Mouse (Mus musculus): ENCODE results near the gene Tmem231.
"Not testable (repeated sequence)": the region's sequence is repeated elsewhere in the genome, so short reads cannot be mapped to it uniquely, and the experiment has no call there.

The Tmem231 gene

DNA sequence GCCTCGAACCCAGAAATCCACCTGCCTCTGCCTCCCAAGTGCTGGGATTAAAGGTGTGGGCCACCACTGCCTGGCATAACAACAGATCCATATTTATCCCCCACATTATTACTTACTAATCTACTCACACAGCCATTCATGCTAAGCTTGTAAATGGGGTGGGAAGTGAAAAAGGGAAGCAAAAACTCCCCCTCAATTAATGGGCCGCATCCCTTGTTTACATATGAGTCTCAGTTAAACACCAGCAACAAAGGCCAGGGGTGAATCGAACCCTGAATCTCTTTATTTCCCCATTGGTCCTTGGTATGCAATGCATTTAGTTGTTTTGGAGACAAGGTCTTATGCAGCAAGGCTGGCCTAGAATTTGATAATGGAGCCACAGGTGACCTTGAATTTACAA, 17.2 kb upstream of the Tmem231 start:
- no peak for DNase-seq (ENCODE audit: low read depth, low spot score)

- no peak for DNase-seq (ENCODE audit: low read depth, low spot score)
These were observed 14.3 kb upstream of the Tmem231 start for GRCm38 (mm10) chr8:111947954-111948353.

GRCm38 (mm10) chr8:111947144-111947543, 13.5 kb upstream of the Tmem231 start:
- DNase-seq (ENCODE audit: low read depth, low spot score) = no peak

- DNase-seq (ENCODE audit: low read depth, low spot score) = no peak
These were observed 9.9 kb upstream of the Tmem231 start for GRCm38 (mm10) chr8:111943544-111943943.

DNA sequence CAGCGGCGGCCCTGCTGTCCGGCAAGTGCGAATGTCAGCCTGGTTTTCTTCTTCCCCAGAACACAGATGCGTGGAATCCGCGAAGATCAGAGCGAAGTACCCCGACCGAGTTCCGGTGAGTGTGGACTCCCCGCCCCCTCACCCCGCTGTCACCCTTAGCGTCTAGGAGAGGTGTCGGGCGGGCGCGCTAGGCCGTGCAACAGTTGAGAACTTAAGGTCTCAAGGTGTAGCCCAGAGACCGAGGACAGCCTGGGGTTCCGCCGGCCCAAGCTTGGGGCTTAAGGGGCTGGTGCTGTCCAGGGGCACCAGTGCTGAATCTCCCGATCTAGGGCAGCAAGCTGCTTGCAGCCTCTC, 7.4 kb upstream of the Tmem231 start:
- peak; percentile 63 for DNase-seq (ENCODE audit: low read depth, low spot score)

DNA sequence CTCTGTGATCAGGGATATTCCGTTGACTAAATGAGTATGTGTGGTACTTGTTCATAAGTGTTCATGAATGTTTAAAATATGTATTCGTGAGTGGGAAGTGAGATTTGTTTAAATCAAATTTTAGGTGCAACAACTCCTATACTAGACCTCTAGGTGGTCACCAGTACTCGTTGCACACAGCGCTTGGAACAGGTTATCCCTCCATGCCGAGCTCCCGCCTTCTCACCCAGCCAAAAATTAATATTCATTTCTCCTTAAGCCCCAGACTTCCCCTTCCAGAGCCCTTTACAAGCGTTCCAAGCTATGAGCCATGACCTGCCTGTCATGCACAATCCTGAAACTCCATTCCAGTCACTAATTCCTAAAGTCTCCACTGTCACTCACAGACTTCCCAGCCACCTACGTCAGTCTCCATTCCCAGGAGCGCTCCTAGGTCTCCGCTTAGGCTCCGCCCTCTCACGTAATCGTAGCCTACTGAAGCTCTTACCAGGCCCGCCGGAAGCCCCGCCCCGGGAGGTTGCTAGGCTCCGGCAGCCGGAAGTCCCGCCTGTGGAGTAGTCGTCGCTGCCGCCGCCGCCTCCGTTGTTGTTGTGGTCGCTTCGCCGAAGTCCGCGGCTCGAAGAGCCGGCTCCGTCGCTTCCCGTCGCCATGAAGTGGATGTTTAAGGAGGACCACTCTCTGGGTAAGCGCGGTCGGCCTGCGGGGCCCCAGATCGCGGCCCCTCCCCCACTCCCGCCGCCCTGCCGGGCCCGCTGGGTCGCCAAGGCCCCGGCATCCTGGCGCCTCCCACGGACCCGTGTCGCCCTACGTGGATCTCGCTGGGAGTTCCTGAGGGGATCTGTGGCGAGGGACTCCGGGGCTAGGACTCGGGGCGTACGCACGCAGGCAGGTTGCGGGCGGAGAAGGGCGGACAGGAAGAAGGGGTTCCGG, 6.8 kb upstream of the Tmem231 start, which contains the start of gene Gabarapl2:
Gene Gabarapl2, plus strand, starts transcription at position 533 of the 930 bp plus-strand sequence.
- peak; percentile 95 for DNase-seq (ENCODE audit: low read depth, low spot score)

DNA sequence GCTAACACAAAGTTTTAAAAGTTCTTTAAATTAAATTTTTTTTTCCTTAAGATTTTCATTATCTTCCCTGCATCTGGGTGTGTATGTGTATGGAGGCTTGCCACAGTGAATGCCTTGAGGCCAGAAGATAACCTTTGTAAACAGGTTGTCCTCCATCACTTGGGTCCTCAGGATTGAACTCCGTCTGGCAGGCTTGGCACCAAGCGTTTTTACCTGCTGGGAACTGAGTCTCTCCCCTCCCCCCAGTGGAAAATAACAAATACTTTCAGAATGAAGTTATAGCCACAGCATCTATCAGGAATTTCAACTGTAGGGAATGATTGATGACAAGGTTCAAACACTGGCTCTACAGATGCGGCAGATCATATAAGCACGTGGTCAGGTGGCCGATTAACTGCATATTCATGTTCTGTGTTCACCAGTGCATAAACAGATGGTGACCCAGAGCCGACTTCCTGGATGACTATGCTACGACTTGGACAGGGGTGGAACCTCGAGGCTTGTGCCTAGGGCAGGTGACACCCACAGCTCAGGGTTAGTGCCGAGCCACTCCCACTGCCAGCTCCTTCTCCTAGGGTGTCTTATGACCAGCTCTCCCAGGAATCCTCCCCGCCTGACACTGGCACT, 5.9 kb upstream of the Tmem231 start:
- no peak for DNase-seq (ENCODE audit: low read depth, low spot score)

- not testable (repeated sequence) for DNase-seq (ENCODE audit: low read depth, low spot score)
These were observed 4.7 kb upstream of the Tmem231 start for GRCm38 (mm10) chr8:111938076-111938985.

GRCm38 (mm10) chr8:111937184-111937583, 3.5 kb upstream of the Tmem231 start:
- no peak for DNase-seq (ENCODE audit: low read depth, low spot score)

DNA sequence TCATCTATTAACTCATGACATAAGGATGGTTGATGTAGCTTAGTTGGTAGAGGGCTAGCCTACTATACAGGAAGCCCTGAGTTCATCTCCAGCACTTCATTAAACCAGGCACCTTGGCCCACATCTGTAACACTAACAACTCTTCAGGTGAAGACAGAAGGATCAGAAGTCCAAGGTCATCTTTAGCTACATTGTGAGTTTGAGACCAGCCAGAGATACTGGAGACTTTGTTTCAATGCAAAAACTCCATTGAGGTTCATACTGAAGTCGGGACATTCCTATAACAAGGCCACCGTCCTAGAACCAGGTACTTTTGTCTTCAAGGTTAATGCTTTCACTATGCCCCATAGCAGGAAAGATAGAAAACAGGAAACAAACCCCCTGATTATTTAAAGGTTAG, 520 bp upstream of the Tmem231 start:
- no peak for DNase-seq (ENCODE audit: low read depth, low spot score)

DNA sequence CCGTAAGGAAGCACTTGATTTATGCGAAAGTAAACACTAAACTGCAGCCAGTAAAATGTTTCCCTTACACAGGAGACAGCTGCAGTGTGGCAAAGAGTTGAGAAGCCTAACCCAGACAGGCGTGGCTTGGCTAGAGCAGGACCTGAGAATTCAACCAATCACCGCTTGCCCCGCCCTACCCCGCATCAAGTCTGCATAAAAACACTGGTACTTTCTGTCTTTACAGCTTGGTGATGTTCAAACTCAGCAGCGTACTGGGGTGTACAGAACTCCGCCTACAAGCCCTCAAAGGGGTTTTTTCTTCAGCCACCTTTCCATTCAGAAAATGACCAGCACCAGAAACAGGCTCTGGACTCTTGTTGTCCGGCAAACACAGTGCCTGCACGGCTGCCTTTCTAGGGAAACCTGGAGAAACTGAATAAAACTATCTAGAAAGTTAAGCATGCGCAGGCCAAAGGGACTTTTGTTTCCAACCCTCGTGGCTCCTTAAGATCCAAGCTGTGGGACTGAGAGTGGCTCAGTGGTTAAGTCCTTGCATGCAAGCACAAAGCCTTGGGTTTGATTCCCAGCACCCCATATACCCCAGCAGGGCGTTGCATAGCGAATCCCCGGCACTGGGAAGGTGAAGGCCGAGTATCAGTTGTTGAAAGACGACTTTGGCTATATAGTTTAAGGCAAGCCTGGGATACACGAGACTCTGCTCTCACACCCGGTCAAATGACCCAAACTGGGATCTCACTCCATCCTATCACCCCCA, 923 bp downstream of the Tmem231 start:
- no peak for DNase-seq (ENCODE audit: low read depth, low spot score)

DNA sequence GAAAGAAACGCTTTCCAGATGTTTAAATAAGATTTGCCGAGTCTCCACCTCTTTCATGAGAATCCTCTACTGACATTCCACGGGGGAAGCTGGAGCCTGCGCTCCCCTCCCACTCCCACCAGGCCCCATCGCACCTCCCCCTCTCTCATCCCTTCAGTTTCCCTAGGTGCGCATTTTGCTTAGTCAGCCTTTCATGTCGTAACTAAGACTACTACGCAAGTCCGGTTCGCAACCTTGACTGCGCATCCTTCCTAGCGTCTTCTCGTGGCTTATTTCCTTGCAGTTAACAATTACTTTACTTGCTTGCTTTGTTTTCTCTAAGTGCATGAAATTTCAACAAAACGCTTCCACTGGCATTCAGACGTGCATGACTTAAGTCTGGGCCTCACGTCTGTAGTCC, 2.0 kb downstream of the Tmem231 start:
- DNase-seq (ENCODE audit: low read depth, low spot score) = no peak

DNA sequence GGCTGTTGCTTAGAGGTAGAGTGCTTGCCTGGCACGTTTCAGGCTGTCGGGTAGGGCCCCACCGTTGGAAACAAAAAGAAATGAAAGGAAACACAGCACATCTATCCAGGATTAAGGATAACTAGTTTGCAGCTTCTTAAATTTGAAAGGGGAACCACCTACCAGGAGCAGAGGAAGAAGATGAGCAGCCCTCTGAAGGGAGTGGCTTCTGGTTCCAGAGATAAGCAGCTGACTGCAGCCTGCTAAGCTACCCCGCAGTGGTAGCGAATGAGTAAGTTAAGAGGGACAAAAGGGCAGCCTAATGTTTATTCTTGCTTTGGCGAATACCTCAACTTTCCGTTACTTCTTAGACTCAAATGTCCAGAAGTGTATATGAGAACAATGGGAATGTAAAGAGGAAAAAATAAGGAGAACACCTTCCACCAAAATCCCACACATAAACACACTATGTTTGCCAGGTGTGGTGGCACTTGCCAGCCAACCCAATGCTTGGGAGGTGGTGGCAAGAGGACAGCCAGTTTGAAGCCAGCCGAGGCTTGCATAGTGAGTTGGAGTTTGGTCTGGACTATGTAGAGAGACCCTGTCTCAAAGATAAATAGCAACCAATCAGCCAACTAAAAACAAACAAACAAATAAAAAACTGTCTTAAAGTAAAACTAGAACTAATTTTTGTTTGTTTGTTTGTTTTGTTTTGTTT, 3.9 kb downstream of the Tmem231 start:
- no peak for DNase-seq (ENCODE audit: low read depth, low spot score)

- DNase-seq (ENCODE audit: low read depth, low spot score) = no peak
These were observed 8.7 kb downstream of the Tmem231 start for GRCm38 (mm10) chr8:111924976-111925375.

GRCm38 (mm10) chr8:111923383-111923804, 10.3 kb downstream of the Tmem231 start:
- DNase-seq (ENCODE audit: low read depth, low spot score) = no peak

GRCm38 (mm10) chr8:111920971-111921370, 12.7 kb downstream of the Tmem231 start:
- no peak for DNase-seq (ENCODE audit: low read depth, low spot score)

GRCm38 (mm10) chr8:111919663-111920062, 14.0 kb downstream of the Tmem231 start:
- no peak for DNase-seq (ENCODE audit: low read depth, low spot score)

- DNase-seq (ENCODE audit: low read depth, low spot score) = no peak
These were observed 20.7 kb downstream of the Tmem231 start for GRCm38 (mm10) chr8:111912860-111913432.

DNA sequence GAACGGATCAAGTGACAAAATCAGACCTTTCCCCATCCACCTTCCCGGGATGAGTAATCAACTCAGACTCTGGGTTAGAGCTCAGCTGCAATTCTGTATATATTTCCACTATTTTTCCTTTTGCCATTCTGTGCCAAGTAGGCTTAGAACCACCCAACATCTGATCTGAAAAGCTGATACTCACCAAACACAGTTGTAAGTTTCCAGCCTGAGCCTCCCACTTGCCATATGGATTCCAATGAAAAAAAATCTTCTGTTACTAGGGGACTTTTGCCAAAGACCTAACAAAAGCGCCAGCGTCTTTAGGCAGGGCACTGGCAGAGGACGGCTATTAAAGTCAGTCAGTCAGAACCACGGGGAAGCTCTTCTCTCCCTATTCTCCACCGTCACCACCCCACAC, 22.1 kb downstream of the Tmem231 start:
- DNase-seq (ENCODE audit: low read depth, low spot score) = no peak
